Mouse (Mus musculus) ES-Bruce4 (cell line): Measurements from ENCODE around the gene Hist3h2ba. TPM values are rescaled to one million over a fixed set of nuclear protein-coding genes. Genes with fewer than 3 reads are reported as not detected.

Source experiments
- H3K27ac ChIP-seq: 2 replicates; pipeline ENCODE4 v1.5.1; 2012; ENCODE audit warnings: low read length, inconsistent platforms; ENCODE audit not compliant: insufficient read depth
- H3K27me3 ChIP-seq: 2 replicates; pipeline ENCODE4 v1.6.1; 2012; ENCODE audit warnings: mild to moderate bottlenecking, low read length, inconsistent platforms; ENCODE audit not compliant: control insufficient read depth, poor library complexity, insufficient read depth, severe bottlenecking
- H3K36me3 ChIP-seq: 2 replicates; pipeline ENCODE4 v1.6.1; 2012; ENCODE audit warnings: inconsistent platforms, mild to moderate bottlenecking, low read length, moderate library complexity; ENCODE audit not compliant: control insufficient read depth, poor library complexity, insufficient read depth, severe bottlenecking
- H3K4me1 ChIP-seq: one replicate; pipeline ENCODE4 v1.8.1; 2011; ENCODE audit warnings: low read length; ENCODE audit not compliant: control insufficient read depth, insufficient read depth
- H3K4me3 ChIP-seq: 2 replicates; pipeline ENCODE4 v1.5.1; 2011; ENCODE audit warnings: low read depth, mild to moderate bottlenecking, low read length
- H3K9ac ChIP-seq: 2 replicates; pipeline ENCODE4 v1.6.1; 2012; ENCODE audit warnings: low read depth, mild to moderate bottlenecking, inconsistent platforms; ENCODE audit not compliant: poor library complexity, severe bottlenecking
- H3K9me3 ChIP-seq: replicated peaks from 2 replicates; pipeline ENCODE4 v1.6.1; 2012; ENCODE audit warnings: mild to moderate bottlenecking, low read length, inconsistent platforms; ENCODE audit not compliant: control insufficient read depth, poor library complexity, insufficient read depth, severe bottlenecking
- CTCF ChIP-seq: IDR thresholded peaks from one replicate; pipeline ENCODE4 v1.8.1; 2011; ENCODE audit warnings: low read depth, low read length
- EP300 ChIP-seq: IDR thresholded peaks from 2 replicates; pipeline ENCODE4 v1.6.1; 2011; ENCODE audit warnings: low read depth, low read length; ENCODE audit not compliant: insufficient read depth
- POLR2A ChIP-seq: IDR thresholded peaks from one replicate; pipeline ENCODE4 v1.8.1; 2011; ENCODE audit warnings: low read length; ENCODE audit not compliant: insufficient read depth
- polyA plus RNA-seq: library from polyadenylated mRNA; stranded (reverse); fragments of >200 nt; gene quantifications from 2 replicates; pipeline ENCODE4 v1.2.4, GENCODE M21; 2011; ENCODE audit warnings: low read depth; ENCODE audit not compliant: missing spikeins, insufficient read depth, insufficient read length

Gene Hist3h2ba
- polyA plus RNA-seq, 1 experiment, result 8.0 TPM

- Histone ChIP-seq H3K4me3 (0 out of 2 replicates have a peak overlapping the region, but pooled peaks have one; percentile 3), H3K9me3 (no peaks in the 10 kb centered on the region), H3K27me3 (no peaks in the 10 kb centered on the region), H3K4me1 (no peaks in the 10 kb centered on the region), H3K9ac (peak overlapping the region; percentile 84), H3K27ac (no peak overlapping the region), H3K36me3 (peaks cover 26% of the 10 kb centered on the region)
- TF ChIP-seq CTCF (no peak), POLR2A (no peak), EP300 (no peak)
Measured at GRCm38 (mm10) chr11:58980381-58980990, 31.8 kb downstream of the Hist3h2ba start.

- Histone ChIP-seq H3K4me3 (no peak overlapping the region), H3K36me3 (peaks cover 37% of the 10 kb centered on the region), H3K9ac (no peak overlapping the region), H3K27ac (no peak overlapping the region), H3K9me3 (no peaks in the 10 kb centered on the region), H3K27me3 (no peaks in the 10 kb centered on the region), H3K4me1 (no peaks in the 10 kb centered on the region)
- no peak for TF ChIP-seq EP300
- TF ChIP-seq CTCF, result peak; percentile 63
- no peak for TF ChIP-seq POLR2A
Measured at GRCm38 (mm10) chr11:58981541-58982447, 33.1 kb downstream of the Hist3h2ba start.

GRCm38 (mm10) chr11:58982471-58983097 is 33.9 kb downstream of the Hist3h2ba start:
- H3K36me3 ChIP-seq, result peaks cover 45% of the 10 kb centered on the region
- no peak overlapping the region for H3K27ac ChIP-seq
- TF ChIP-seq EP300, result no peak
- TF ChIP-seq POLR2A, result no peak
- no peaks in the 10 kb centered on the region for H3K27me3 ChIP-seq
- no peak overlapping the region for H3K4me3 ChIP-seq
- no peaks in the 10 kb centered on the region for H3K4me1 ChIP-seq
- no peak overlapping the region for H3K9ac ChIP-seq
- no peaks in the 10 kb centered on the region for H3K9me3 ChIP-seq

GRCm38 (mm10) chr11:58983691-58984341 is 35.1 kb downstream of the Hist3h2ba start:
- Histone ChIP-seq H3K36me3 (peaks cover 47% of the 10 kb centered on the region), H3K4me3 (no peak overlapping the region), H3K4me1 (no peaks in the 10 kb centered on the region), H3K27me3 (no peaks in the 10 kb centered on the region), H3K27ac (no peak overlapping the region), H3K9me3 (no peaks in the 10 kb centered on the region), H3K9ac (no peak overlapping the region)
- no peak for TF ChIP-seq EP300
- no peak for TF ChIP-seq POLR2A
- TF ChIP-seq CTCF, result no peak

GRCm38 (mm10) chr11:58984657-58985056 is 35.9 kb downstream of the Hist3h2ba start:
- no peak overlapping the region for H3K4me3 ChIP-seq
- no peak overlapping the region for H3K9ac ChIP-seq
- H3K36me3 ChIP-seq, result peaks cover 48% of the 10 kb centered on the region
- no peaks in the 10 kb centered on the region for H3K4me1 ChIP-seq
- H3K9me3 ChIP-seq, result no peaks in the 10 kb centered on the region
- no peak overlapping the region for H3K27ac ChIP-seq
- H3K27me3 ChIP-seq, result no peaks in the 10 kb centered on the region
- TF ChIP-seq CTCF, result no peak
- TF ChIP-seq EP300, result no peak
- TF ChIP-seq POLR2A, result no peak
